Mouse (Mus musculus) ES-Bruce4 (cell line): ENCODE measurements at regions not wholly inside any gene's neighbourhood (a gene's known extent, or its start where the extent isn't known, plus 50 kb on each side); places are given as distances from the start of the nearest gene placed in this dataset.

Experiments used
- H3K27ac ChIP-seq: 2 replicates; pipeline ENCODE4 v1.5.1; 2012; ENCODE audit warnings: low read length, inconsistent platforms; ENCODE audit not compliant: insufficient read depth
- H3K27me3 ChIP-seq: 2 replicates; pipeline ENCODE4 v1.6.1; 2012; ENCODE audit warnings: mild to moderate bottlenecking, low read length, inconsistent platforms; ENCODE audit not compliant: control insufficient read depth, poor library complexity, insufficient read depth, severe bottlenecking
- H3K36me3 ChIP-seq: 2 replicates; pipeline ENCODE4 v1.6.1; 2012; ENCODE audit warnings: inconsistent platforms, mild to moderate bottlenecking, low read length, moderate library complexity; ENCODE audit not compliant: control insufficient read depth, poor library complexity, insufficient read depth, severe bottlenecking
- H3K4me1 ChIP-seq: one replicate; pipeline ENCODE4 v1.8.1; 2011; ENCODE audit warnings: low read length; ENCODE audit not compliant: control insufficient read depth, insufficient read depth
- H3K4me3 ChIP-seq: 2 replicates; pipeline ENCODE4 v1.5.1; 2011; ENCODE audit warnings: low read depth, mild to moderate bottlenecking, low read length
- H3K9ac ChIP-seq: 2 replicates; pipeline ENCODE4 v1.6.1; 2012; ENCODE audit warnings: low read depth, mild to moderate bottlenecking, inconsistent platforms; ENCODE audit not compliant: poor library complexity, severe bottlenecking
- H3K9me3 ChIP-seq: replicated peaks from 2 replicates; pipeline ENCODE4 v1.6.1; 2012; ENCODE audit warnings: mild to moderate bottlenecking, low read length, inconsistent platforms; ENCODE audit not compliant: control insufficient read depth, poor library complexity, insufficient read depth, severe bottlenecking
- CTCF ChIP-seq: IDR thresholded peaks from one replicate; pipeline ENCODE4 v1.8.1; 2011; ENCODE audit warnings: low read depth, low read length
- EP300 ChIP-seq: IDR thresholded peaks from 2 replicates; pipeline ENCODE4 v1.6.1; 2011; ENCODE audit warnings: low read depth, low read length; ENCODE audit not compliant: insufficient read depth
- POLR2A ChIP-seq: IDR thresholded peaks from one replicate; pipeline ENCODE4 v1.8.1; 2011; ENCODE audit warnings: low read length; ENCODE audit not compliant: insufficient read depth

GRCm38 (mm10) chr3:17786721-17787442, 161.3 kb upstream of the Cypt12 start:
- H3K4me1 ChIP-seq: no peaks in the 10 kb centered on the region
- peak overlapping the region; percentile 57 for H3K4me3 ChIP-seq
- H3K9ac ChIP-seq: peak overlapping the region; percentile 22
- H3K27ac ChIP-seq: no peak overlapping the region
- H3K36me3 ChIP-seq: no peaks in the 10 kb centered on the region
- peaks cover 17% of the 10 kb centered on the region for H3K27me3 ChIP-seq
- TF ChIP-seq POLR2A (no peak), EP300 (peak; percentile 65; the same call in 1 of the 2 replicates)
- no peaks in the 10 kb centered on the region for H3K9me3 ChIP-seq

DNA sequence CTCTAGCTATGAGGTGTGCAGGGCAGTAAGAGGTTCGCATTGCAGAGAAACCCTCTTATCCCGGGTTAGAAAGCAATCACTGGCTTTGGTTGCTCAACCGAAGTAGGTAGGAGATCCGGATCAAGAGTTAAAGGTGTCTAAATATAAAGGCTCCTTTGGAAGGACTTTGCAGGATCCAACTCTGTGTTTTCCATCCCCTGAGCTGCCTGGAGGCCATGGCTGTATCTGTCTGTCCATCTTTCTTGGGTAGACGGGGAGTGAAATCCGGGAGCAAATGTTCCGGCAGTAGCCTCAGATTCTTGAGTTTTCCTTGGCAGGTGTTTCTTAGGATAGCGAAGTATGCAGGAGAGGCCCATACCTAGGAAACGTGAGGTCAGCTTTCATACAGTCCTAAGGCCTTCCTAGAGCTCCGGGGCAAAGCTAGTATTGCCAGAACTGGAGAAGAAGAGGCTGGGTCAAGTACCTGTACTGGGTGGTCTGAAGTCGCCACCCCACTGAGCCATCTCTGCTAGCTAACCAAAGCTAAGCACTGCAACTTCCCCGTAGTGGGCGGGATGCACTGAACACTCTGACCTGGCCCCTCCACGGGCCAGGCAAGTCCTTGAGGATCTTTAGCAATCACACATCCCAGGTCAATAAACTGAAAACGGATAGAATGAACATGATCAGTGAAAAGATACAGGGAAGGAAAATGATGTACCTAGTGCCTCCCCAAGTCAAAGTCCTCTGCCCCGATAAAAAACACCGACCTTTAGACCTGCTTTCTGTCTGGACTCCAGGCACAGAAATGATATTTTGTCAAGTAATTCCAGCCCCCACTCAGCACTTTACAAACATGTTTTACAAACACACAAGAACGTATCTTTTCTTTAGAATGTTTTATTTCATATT, 160.5 kb upstream of the Cypt12 start:
- H3K9me3 ChIP-seq: no peaks in the 10 kb centered on the region
- H3K9ac ChIP-seq: no peak overlapping the region

DNA sequence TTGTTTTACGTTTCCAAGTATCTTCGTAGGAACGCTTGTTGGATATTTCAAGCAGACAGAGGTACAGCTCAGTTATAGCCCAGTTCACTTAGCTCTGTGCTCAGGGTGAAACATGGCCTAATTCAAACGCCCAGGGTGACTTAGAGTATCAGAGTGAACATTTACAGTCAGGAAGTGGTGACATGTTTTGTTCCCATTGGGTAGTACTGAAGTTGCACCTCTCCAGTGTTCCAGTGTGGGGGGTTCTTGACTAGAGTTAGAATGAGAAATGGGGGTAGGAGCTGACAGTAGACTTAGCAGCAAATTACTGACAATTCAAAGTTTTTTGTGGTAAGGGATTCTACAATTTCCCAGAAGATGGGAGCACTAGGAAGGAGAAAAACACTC, 159.9 kb upstream of the Cypt12 start:
- TF ChIP-seq EP300 (no peak), POLR2A (no peak), CTCF (no peak)
- Histone ChIP-seq H3K27ac (no peak overlapping the region), H3K9me3 (no peaks in the 10 kb centered on the region), H3K9ac (no peak overlapping the region), H3K36me3 (no peaks in the 10 kb centered on the region), H3K27me3 (peaks cover 21% of the 10 kb centered on the region), H3K4me3 (no peak overlapping the region), H3K4me1 (no peaks in the 10 kb centered on the region)

More for the DNA sequence above, 160.5 kb upstream of the Cypt12 start:
- Histone ChIP-seq H3K27ac (no peak overlapping the region), H3K36me3 (no peaks in the 10 kb centered on the region), H3K27me3 (peaks cover 17% of the 10 kb centered on the region), H3K4me3 (no peak overlapping the region), H3K4me1 (no peaks in the 10 kb centered on the region)
- TF ChIP-seq EP300: no peak
- TF ChIP-seq POLR2A: no peak
- TF ChIP-seq CTCF: no peak

DNA sequence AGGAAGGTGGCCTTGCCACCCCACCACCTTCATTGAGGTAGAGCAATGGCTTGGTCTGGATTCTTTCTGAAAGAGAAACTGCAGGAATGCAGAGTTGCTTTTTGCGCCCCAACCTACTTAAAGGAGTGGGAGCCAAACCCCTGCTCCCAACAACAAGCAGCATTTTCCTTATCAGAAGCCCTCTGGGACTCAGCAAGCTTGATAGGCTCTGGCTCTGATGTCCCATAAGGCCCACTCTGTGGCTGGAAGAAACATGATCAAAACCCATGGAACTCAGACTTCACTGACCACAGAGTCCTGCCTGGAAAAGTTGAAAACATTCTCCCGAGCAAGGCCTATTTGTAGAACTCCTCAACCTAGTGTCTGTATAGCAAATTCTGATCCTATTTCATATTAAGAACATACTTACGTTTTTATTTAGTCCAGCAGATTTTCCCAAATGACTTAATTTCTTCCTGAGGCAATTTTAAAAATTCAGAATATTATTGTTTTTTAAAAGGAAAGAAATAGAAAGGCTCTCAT, 159.4 kb upstream of the Cypt12 start:
- Histone ChIP-seq H3K27me3 (peaks cover 21% of the 10 kb centered on the region), H3K4me3 (no peak overlapping the region), H3K9me3 (no peaks in the 10 kb centered on the region), H3K36me3 (no peaks in the 10 kb centered on the region), H3K9ac (no peak overlapping the region), H3K27ac (no peak overlapping the region), H3K4me1 (no peaks in the 10 kb centered on the region)
- TF ChIP-seq CTCF (no peak), EP300 (no peak)

DNA sequence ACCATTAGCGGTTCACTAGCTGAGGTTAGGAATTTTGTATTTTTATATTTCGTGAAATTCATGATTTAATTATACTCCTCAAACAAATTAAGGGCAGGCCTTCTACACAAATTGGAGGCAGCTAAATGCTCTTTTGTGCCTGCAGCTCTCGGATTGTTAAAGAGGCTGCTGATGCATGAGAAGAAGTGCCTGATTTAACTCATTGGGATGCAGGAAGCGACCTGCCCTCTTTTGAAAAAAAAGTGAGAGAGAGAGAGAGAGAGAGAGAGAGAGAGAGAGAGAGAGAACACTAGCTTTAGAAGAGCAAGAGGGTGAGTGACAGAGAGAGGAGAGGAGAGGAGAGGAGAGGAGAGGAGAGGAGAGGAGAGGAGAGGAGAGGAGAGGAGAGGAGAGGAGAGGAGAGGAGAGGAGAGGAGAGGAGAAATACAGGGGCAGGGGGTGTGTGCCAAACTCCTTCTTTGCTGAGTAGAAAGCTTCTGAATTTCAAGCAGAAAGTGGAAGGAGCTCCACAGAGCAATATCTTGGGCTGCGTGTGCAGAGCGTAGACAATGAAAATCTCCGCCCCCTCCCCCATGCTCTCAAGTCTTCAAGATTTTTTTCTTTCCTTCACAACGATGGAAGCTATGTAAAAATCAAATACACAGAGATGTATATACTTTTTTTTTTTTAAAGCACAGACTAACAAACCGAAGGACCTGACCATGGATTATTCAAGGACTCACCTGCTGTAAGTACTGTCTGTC, 158.6 kb upstream of the Cypt12 start:
- Histone ChIP-seq H3K4me1 (no peaks in the 10 kb centered on the region), H3K9ac (no peak overlapping the region), H3K4me3 (no peak overlapping the region), H3K36me3 (no peaks in the 10 kb centered on the region), H3K27me3 (peaks cover 21% of the 10 kb centered on the region), H3K27ac (no peak overlapping the region), H3K9me3 (no peaks in the 10 kb centered on the region)
- TF ChIP-seq EP300: no peak
- no peak for TF ChIP-seq POLR2A
- TF ChIP-seq CTCF: no peak
